Mouse (Mus musculus): ENCODE data around the gene Cops7b.

DNA sequence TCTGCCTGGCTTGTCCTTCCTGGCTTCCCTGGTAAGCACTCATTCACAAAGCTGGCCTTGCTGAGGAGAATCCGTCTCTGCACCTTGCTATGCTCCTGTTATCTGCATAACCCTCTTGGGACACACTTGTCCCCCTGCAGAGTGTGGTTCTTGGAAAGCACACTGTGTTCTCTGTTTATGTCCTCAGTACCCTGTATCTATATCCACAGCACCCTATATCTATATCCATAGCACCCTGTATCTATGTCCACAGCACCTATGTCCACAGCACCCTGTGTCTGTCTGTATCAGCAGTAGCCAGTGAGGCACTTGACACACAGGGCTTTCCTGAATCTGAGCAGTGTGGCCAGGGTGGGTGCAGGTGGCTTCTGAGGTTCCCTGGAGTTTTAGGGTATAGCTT is 28.2 kb downstream of the Cops7b start:
- no peak for TF ChIP-seq POLR2A (IDR thresholded peaks at IDR 0.05; ENCODE audit: control insufficient read depth in 1 of 2, insufficient read depth in 1 of 2, low read depth in 1 of 2, low read length in 2 of 2, poor library complexity in 1 of 2)
- TF ChIP-seq POLR2AphosphoS2 (IDR thresholded peaks at IDR 0.05; ENCODE audit: low read length) = no peak
- TF ChIP-seq CTCF (IDR thresholded peaks at IDR 0.05 in 2 of 3, conservative IDR thresholded peaks at IDR 0.05 in 1 of 3; ENCODE audit: control insufficient read depth in 1 of 3, insufficient read depth in 1 of 3, low read depth in 2 of 3, low read length in 3 of 3, poor library complexity in 1 of 3, severe bottlenecking in 1 of 3) = no peak
- no peak for TF ChIP-seq MEF2A (IDR thresholded peaks at IDR 0.05; ENCODE audit: extremely low read depth, insufficient replicate concordance, low read depth, low read length, poor library complexity, severe bottlenecking)
- no peak for TF ChIP-seq MAX (IDR thresholded peaks at IDR 0.05; ENCODE audit: low read length)
- no peak for TF ChIP-seq SMC3 (IDR thresholded peaks at IDR 0.05; ENCODE audit: low read depth, low read length)
- TF ChIP-seq ZC3H11A (IDR thresholded peaks at IDR 0.05; ENCODE audit: low read depth, low read length) = no peak
- no peak for TF ChIP-seq MXI1 (IDR thresholded peaks at IDR 0.05; ENCODE audit: low read depth, low read length)
- TF ChIP-seq MAFK (IDR thresholded peaks at IDR 0.05; ENCODE audit: borderline replicate concordance, low read depth, low read length) = no peak
- TF ChIP-seq USF1 (IDR thresholded peaks at IDR 0.05; ENCODE audit: low read depth, low read length) = no peak
- no peak for TF ChIP-seq CHD2 (IDR thresholded peaks at IDR 0.05; ENCODE audit: low read length)
